Mouse (Mus musculus): Measurements from ENCODE around the gene 4922502D21Rik.

GRCm38 (mm10) chr6:129283271-129283670 is 48.3 kb downstream of the 4922502D21Rik start:
- TF ChIP-seq CTCF (IDR thresholded peaks at IDR 0.05; ENCODE audit: low read depth, low read length) (no peak), POLR2A (IDR thresholded peaks at IDR 0.05; ENCODE audit: borderline replicate concordance, low read depth, low read length) (no peak)
